In genomic region chr4:39765586-39765985, GRCm38 (mm10) we compare ENCODE assay signal across 23 mouse cellular contexts.
DNase-seq lines count a peak whose midpoint lies in the region; ATAC-seq and TF ChIP-seq lines count a peak whose summit lies in the region.
"Had no signal": no experiment of that assay in that cellular context is flagged by ENCODE, and none has a peak within 500 bp of the region (broad histone marks: within the 10 kb centered on the region; RNA-seq: fewer than 3 reads in every experiment).

No protein-coding gene starts in this region.

- H3K36me3 ChIP-seq in lung, embryonic 14.5 days (ENCODE audit: insufficient read depth): no peaks in the 10 kb centered on the region
- no peaks in the 10 kb centered on the region for H3K36me3 ChIP-seq in heart, embryonic 10.5 days
- H3K36me3 ChIP-seq: embryonic facial prominence, embryonic 12.5 days; forebrain, embryonic 12.5 days; forebrain, embryonic 15.5 days; heart, embryonic 13.5 days had no signal

- H3K9me3 ChIP-seq in lung, embryonic 14.5 days (ENCODE audit: low read depth, low read length): no peaks in the 10 kb centered on the region
- H3K9me3 ChIP-seq in heart, embryonic 10.5 days: no peaks in the 10 kb centered on the region; the same call in 1 of the 2 replicates
- H3K9me3 ChIP-seq: embryonic facial prominence, embryonic 12.5 days; forebrain, embryonic 12.5 days; forebrain, embryonic 15.5 days had no signal

- ATAC-seq in lung, embryonic 14.5 days (ENCODE audit: insufficient read depth): no peak
- ATAC-seq: CD4-positive, CD25-positive, alpha-beta regulatory T cell, adult 4 months; forebrain, embryonic 15.5 days; hindbrain, postnatal 0 days had no signal

- DNase-seq in layer of hippocampus, adult 2 months (ENCODE audit: low spot score in 2 of 2): peak; percentile 3 to 14
- no peak for DNase-seq in layer of hippocampus, postnatal 36 days
- peak; percentile 52 for DNase-seq in lung, embryonic 14.5 days
- no peak for DNase-seq in lung, postnatal 36 days
- DNase-seq in brain, embryonic 14.5 days (ENCODE audit: low read depth): peak; percentile 1
- DNase-seq in heart, embryonic 10.5 days (ENCODE audit: low spot score): no peak
- DNase-seq: adrenal gland, adult 2 months; adrenal gland, postnatal 14 days; cerebellum, adult 18-20 months; cerebellum, adult 9-10 months; cerebellum, postnatal 14 days; gastrocnemius, postnatal 25 days; heart, adult 18-20 months; heart, postnatal 14 days; heart, postnatal 4 days had no signal

- TF ChIP-seq CTCF in layer of hippocampus, adult 2 months (conservative IDR thresholded peaks at IDR 0.05): no peak
- TF ChIP-seq CTCF in lung, embryonic 14.5 days (IDR thresholded peaks at IDR 0.05; ENCODE audit: low read depth): no peak
- TF ChIP-seq CTCF in brain, embryonic 14.5 days (IDR thresholded peaks at IDR 0.05; ENCODE audit: borderline replicate concordance, extremely low read depth, insufficient read depth, insufficient read length): no peak

- H3K4me2 ChIP-seq in lung, embryonic 14.5 days: no peak overlapping the region
- H3K4me2 ChIP-seq: embryonic facial prominence, embryonic 12.5 days; forebrain, embryonic 12.5 days; forebrain, embryonic 15.5 days; heart, embryonic 13.5 days; hindbrain, embryonic 14.5 days had no signal

- TF ChIP-seq POLR2A in brain, embryonic 14.5 days (IDR thresholded peaks at IDR 0.05; ENCODE audit: borderline replicate concordance, extremely low read depth, insufficient read depth, insufficient read length, poor library complexity, severe bottlenecking): no peak

- no peaks in the 10 kb centered on the region for H3K4me1 ChIP-seq in lung, embryonic 14.5 days (ENCODE audit: insufficient read depth)
- no peaks in the 10 kb centered on the region for H3K4me1 ChIP-seq in heart, embryonic 10.5 days
- H3K4me1 ChIP-seq: embryonic facial prominence, embryonic 12.5 days; forebrain, embryonic 12.5 days; forebrain, embryonic 15.5 days; heart, embryonic 13.5 days had no signal

- no peak overlapping the region for H3K4me3 ChIP-seq in layer of hippocampus, adult 2 months
- no peak overlapping the region for H3K4me3 ChIP-seq in lung, embryonic 14.5 days (ENCODE audit: low read depth, low read length)
- H3K4me3 ChIP-seq in heart, embryonic 10.5 days: no peak overlapping the region
- H3K4me3 ChIP-seq: embryonic facial prominence, embryonic 12.5 days; erythroblast, embryonic 14.5 days; forebrain, embryonic 12.5 days; forebrain, embryonic 15.5 days; heart, embryonic 13.5 days had no signal

- 64% methylated on average over 2 of the region's 2 CpGs for WGBS in lung, embryonic 14.5 days
- 76% methylated on average over 2 of the region's 2 CpGs for WGBS in heart, embryonic 10.5 days

- H3K9ac ChIP-seq in lung, embryonic 14.5 days: no peak overlapping the region
- H3K9ac ChIP-seq: embryonic facial prominence, embryonic 12.5 days; forebrain, embryonic 12.5 days; forebrain, embryonic 15.5 days; heart, embryonic 13.5 days; hindbrain, embryonic 14.5 days had no signal

- H3K27ac ChIP-seq in layer of hippocampus, adult 2 months: no peak overlapping the region
- H3K27ac ChIP-seq in lung, embryonic 14.5 days (ENCODE audit: low read depth): no peak overlapping the region
- no peak overlapping the region for H3K27ac ChIP-seq in heart, embryonic 10.5 days
- H3K27ac ChIP-seq: embryonic facial prominence, embryonic 12.5 days; forebrain, embryonic 12.5 days; forebrain, embryonic 15.5 days; hindbrain, embryonic 14.5 days; hindbrain, postnatal 0 days had no signal

- no peaks in the 10 kb centered on the region for H3K27me3 ChIP-seq in lung, embryonic 14.5 days (ENCODE audit: insufficient read depth, low read length)
- H3K27me3 ChIP-seq in heart, embryonic 10.5 days (ENCODE audit: insufficient read depth, poor library complexity, severe bottlenecking): no peaks in the 10 kb centered on the region
- H3K27me3 ChIP-seq: embryonic facial prominence, embryonic 12.5 days; forebrain, embryonic 12.5 days; forebrain, embryonic 15.5 days; heart, embryonic 13.5 days had no signal

Comparison
In these comparisons a context has a peak if more than half of its experiments do, and no peak if none do; other contexts are left out.
1. DNase-seq: peak in layer of hippocampus, adult 2 months (2 of 2), lung, embryonic 14.5 days (single experiment) and brain, embryonic 14.5 days (single experiment); none in layer of hippocampus, postnatal 36 days (0 of 2), lung, postnatal 36 days (single experiment) and heart, embryonic 10.5 days (single experiment).